Mouse (Mus musculus) liver, embryonic 16.5 days (tissue): Measurements from ENCODE around the gene 4930442H23Rik. TPM values are rescaled to one million over a fixed set of nuclear protein-coding genes. Genes with fewer than 3 reads are reported as not detected.
A peak's percentile ranks its signal among the peaks of the same experiment; 100 is the strongest.

Experiments
- ATAC-seq: fragments of 200-750 bp; cut with Nextera tagmentation; 2 replicates; pipeline ENCODE4 v1.8.0; 2017; ENCODE audit warnings: low read depth, mild to moderate bottlenecking, moderate number of reproducible peaks, moderate library complexity
- H3K27ac ChIP-seq: fragments of 300-500 bp; sonication (generic); 2 replicates; pipeline ENCODE4 v1.5.1; 2014; ENCODE audit warnings: mild to moderate bottlenecking, low read length
- H3K27me3 ChIP-seq: fragments of 300-500 bp; sonication (generic); 2 replicates; pipeline ENCODE4 v1.6.1; 2014; ENCODE audit warnings: low read depth, low read length, mixed read lengths; ENCODE audit not compliant: control insufficient read depth, insufficient read depth
- H3K36me3 ChIP-seq: fragments of 300-500 bp; sonication (generic); 2 replicates; pipeline ENCODE4 v1.6.1; 2014; ENCODE audit warnings: mild to moderate bottlenecking; ENCODE audit not compliant: control insufficient read depth, insufficient read depth
- H3K4me1 ChIP-seq: fragments of 300-500 bp; sonication (generic); 2 replicates; pipeline ENCODE4 v1.6.1; 2014; ENCODE audit warnings: low read depth, low read length, mixed read lengths; ENCODE audit not compliant: control insufficient read depth
- H3K4me2 ChIP-seq: fragments of 300-500 bp; sonication (generic); 2 replicates; pipeline ENCODE4 v1.6.1; 2014; ENCODE audit warnings: low read depth, low read length, mixed read lengths
- H3K4me3 ChIP-seq: fragments of 300-500 bp; sonication (generic); 2 replicates; pipeline ENCODE4 v1.5.1; 2014; ENCODE audit warnings: low read depth, mild to moderate bottlenecking, low read length
- H3K9ac ChIP-seq: fragments of 300-500 bp; sonication (generic); 2 replicates; pipeline ENCODE4 v1.6.1; 2014; ENCODE audit warnings: low read depth, low read length
- H3K9me3 ChIP-seq: fragments of 300-500 bp; sonication (generic); replicated peaks from 2 replicates; pipeline ENCODE4 v1.6.1; 2016; ENCODE audit warnings: low read length; ENCODE audit not compliant: control insufficient read depth
- WGBS: fragments of 180-500 bp; shearing (Covaris S2); extraction: QIAGEN DNeasy Blood & Tissue Kit; methylation state at CpG from one replicate; pipeline ENCODE4 v1.1.7; 2014; ENCODE audit not compliant: insufficient replicate concordance; 5-methylcytosine and 5-hydroxymethylcytosine counted together
- polyA plus RNA-seq: library from polyadenylated mRNA; unstranded; fragments of >200 nt; fragmentation: Nextera tagmentation; extraction: Ambion mirVana; gene quantifications from 2 replicates; pipeline ENCODE4 v1.2.1, GENCODE M21; 2015

The 4930442H23Rik gene
- polyA plus RNA-seq, 1 experiment from 2014 or later = not detected

DNA sequence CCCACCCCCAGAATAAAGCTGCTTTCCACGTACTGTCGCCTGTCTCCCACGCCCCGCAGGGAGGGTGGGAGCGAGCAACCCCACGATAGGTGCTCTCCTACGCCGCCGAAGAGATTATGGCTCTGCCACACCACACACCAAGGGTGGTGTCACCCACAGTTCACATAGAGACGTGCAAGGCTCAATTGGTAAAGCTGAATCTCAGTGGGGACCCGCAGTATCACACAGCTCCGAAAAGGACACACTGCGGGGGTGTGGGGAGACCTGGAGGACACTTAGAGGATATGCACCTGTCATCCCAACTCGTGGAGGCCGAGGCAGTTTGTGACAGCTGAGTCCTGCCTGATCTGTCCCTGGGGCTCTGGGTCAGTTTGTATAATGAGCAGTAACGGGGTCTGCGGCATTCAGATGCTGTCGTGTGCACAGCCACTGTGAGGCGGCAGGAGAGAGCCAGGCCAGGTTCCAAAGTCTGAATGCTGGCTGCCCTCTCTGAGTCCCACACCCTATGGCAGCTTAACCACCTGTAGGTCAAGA, 9.4 kb upstream of the 4930442H23Rik start:
- H3K9me3 ChIP-seq = no peaks in the 10 kb centered on the region
- WGBS = 5% methylated on average over 19 of the region's 19 CpGs
- H3K4me1 ChIP-seq = peaks cover 34% of the 10 kb centered on the region
- peak overlapping the region; percentile 73 for H3K9ac ChIP-seq
- H3K36me3 ChIP-seq = peaks cover 6% of the 10 kb centered on the region
- peak; percentile 2; the same call in 1 of the 2 replicates for ATAC-seq
- H3K4me3 ChIP-seq = peak overlapping the region; percentile 72
- H3K27me3 ChIP-seq = peaks cover 48% of the 10 kb centered on the region
- peak overlapping the region; percentile 91 for H3K4me2 ChIP-seq
- peak overlapping the region; percentile 84 for H3K27ac ChIP-seq

DNA sequence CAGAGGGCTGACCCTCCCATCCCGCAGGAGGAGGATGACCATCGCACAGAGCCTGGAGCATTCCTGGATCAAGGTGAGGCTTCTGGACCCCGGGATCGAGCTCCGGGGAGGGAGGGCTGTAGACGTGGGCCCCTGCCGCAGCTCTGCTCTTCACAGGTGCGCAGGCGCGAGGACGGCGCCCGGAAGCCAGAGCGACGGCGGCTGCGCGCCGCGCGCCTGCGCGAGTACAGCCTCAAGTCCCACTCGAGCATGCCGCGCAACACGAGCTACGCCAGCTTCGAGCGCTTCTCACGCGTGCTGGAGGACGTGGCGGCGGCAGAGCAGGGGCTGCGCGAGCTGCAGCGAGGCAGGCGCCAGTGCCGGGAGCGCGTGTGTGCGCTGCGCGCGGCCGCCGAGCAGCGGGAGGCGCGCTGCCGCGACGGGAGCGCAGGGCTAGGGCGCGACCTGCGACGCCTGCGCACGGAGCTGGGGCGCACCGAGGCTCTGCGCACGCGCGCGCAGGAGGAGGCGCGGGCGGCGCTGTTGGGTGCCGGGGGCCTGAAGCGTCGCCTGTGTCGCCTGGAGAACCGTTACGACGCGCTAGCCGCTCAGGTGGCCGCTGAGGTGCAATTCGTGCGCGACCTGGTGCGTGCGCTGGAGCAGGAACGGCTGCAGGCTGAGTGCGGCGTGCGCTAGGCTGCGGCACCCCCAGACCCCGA, 8.8 kb upstream of the 4930442H23Rik start:
- H3K4me1 ChIP-seq = peaks cover 34% of the 10 kb centered on the region
- 1% methylated on average over 92 of the region's 93 CpGs for WGBS
- H3K36me3 ChIP-seq = peaks cover 6% of the 10 kb centered on the region
- peak overlapping the region; percentile 84 for H3K27ac ChIP-seq
- H3K9ac ChIP-seq = peak overlapping the region; percentile 73
- H3K9me3 ChIP-seq = no peaks in the 10 kb centered on the region
- peak overlapping the region; percentile 72 for H3K4me3 ChIP-seq
- ATAC-seq = peak; percentile 86
- peak overlapping the region; percentile 91 for H3K4me2 ChIP-seq
- peaks cover 46% of the 10 kb centered on the region for H3K27me3 ChIP-seq

DNA sequence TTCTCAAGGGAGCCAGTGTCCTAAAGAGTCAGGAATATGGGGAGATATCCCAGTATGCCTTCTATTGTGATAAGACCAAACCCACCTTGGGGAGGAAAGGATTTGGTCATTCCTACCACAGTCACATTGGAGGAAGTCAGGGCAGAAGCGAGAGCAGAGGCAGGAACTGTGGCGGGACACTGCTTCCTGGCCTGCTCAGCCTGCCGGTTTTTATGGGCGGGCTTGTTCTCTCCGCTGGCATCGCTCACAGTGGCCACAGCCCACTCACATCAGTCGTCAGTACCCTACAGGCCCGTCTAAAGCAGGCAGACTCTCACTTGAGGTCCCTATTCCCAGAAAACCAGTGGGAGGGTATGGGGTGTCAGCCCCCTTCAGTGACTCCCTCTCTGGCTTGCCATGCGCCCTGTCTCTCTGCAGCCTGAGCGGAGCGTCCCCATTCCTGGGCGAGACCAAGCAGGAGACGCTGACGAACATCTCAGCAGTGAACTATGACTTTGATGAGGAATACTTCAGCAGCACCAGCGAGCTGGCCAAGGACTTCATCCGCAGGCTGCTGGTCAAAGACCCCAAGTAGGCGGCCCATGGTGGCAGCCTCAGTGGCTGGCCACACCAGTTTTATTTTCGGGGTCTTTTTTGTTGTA, 7.8 kb upstream of the 4930442H23Rik start:
- peak overlapping the region; percentile 91 for H3K4me2 ChIP-seq
- H3K27ac ChIP-seq = no peak overlapping the region
- WGBS = 60% methylated on average over 18 of the region's 18 CpGs
- peaks cover 6% of the 10 kb centered on the region for H3K36me3 ChIP-seq
- H3K4me3 ChIP-seq = no peak overlapping the region
- peaks cover 34% of the 10 kb centered on the region for H3K4me1 ChIP-seq
- H3K9ac ChIP-seq = no peak overlapping the region
- H3K27me3 ChIP-seq = peaks cover 37% of the 10 kb centered on the region
- no peak for ATAC-seq
- H3K9me3 ChIP-seq = no peaks in the 10 kb centered on the region

DNA sequence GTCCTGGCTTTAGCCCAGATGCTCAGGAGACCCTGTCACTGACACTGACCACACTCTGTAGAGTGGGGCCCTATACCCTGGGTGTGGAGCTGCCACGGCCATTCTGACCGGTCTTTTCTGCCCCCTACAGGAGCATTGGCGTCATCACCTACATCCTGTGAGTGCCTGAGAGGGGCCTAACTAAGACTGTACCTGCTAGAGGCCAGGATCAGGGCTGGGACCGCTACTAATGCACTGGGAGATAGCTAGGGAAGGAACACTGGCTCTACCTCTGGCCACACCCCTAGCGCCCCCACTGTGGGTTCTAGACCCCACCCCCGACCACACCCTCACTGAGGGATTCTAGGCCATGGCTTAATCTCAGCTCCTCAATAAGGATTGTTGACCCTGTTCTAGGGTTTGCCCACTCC, 7.3 kb upstream of the 4930442H23Rik start:
- H3K4me1 ChIP-seq = peaks cover 34% of the 10 kb centered on the region
- no peak overlapping the region for H3K9ac ChIP-seq
- no peak for ATAC-seq
- peaks cover 32% of the 10 kb centered on the region for H3K27me3 ChIP-seq
- no peak overlapping the region for H3K4me3 ChIP-seq
- peaks cover 6% of the 10 kb centered on the region for H3K36me3 ChIP-seq
- no peaks in the 10 kb centered on the region for H3K9me3 ChIP-seq
- H3K4me2 ChIP-seq = no peak overlapping the region
- H3K27ac ChIP-seq = no peak overlapping the region
- WGBS = 24% methylated on average over 6 of the region's 6 CpGs

DNA sequence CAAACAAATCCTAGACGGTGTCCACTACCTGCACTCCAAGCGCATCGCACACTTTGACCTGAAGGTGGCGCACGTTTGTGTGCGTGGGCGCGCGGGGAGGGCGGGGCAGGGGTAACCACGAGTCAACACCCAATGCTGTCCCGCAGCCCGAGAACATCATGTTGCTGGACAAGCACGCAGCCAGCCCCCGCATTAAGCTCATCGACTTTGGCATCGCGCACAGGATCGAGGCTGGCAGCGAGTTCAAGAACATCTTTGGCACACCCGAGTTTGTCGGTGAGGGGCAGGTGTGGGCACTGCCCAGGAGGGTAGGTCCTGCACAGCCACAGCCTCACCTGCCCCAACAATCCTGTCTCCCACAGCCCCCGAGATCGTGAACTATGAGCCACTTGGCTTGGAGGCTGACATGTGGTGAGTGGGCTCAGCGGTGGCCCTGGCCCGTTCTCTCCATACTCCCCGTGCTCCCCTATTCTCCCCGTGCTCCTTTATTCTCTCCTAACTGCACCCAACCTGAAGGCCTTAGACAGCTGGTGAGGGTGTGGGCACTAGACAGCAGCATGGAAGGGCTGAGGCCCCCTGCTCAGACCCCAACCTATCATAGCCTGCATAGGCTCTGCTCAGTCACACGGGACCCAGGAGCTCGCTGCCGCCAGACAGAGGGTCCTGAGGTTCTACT, 6.7 kb upstream of the 4930442H23Rik start:
- no peak overlapping the region; the same call in 1 of the 2 replicates for H3K27ac ChIP-seq
- H3K9me3 ChIP-seq = no peaks in the 10 kb centered on the region
- peaks cover 34% of the 10 kb centered on the region for H3K4me1 ChIP-seq
- peaks cover 6% of the 10 kb centered on the region for H3K36me3 ChIP-seq
- no peak overlapping the region for H3K4me3 ChIP-seq
- 66% methylated on average over 31 of the region's 31 CpGs for WGBS
- no peak for ATAC-seq
- H3K9ac ChIP-seq = no peak overlapping the region
- H3K27me3 ChIP-seq = peaks cover 26% of the 10 kb centered on the region
- H3K4me2 ChIP-seq = no peak overlapping the region

DNA sequence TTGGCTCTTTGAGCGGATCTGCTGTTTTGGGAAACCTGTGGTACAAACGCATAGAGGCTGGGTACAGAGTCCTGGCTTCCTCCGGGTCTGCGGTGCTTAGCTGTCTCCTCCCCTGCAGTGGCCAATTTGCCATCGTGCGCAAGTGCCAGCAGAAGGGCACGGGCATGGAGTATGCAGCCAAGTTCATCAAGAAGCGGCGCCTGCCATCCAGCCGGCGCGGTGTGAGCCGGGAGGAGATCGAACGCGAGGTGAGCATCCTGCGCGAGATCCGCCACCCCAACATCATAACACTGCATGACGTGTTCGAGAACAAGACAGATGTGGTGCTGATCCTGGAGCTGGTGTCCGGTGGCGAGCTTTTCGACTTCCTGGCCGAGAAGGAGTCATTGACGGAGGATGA, 6.2 kb upstream of the 4930442H23Rik start:
- H3K9ac ChIP-seq = no peak overlapping the region
- peaks cover 21% of the 10 kb centered on the region for H3K27me3 ChIP-seq
- peaks cover 34% of the 10 kb centered on the region for H3K4me1 ChIP-seq
- H3K4me2 ChIP-seq = no peak overlapping the region
- 81% methylated on average over 26 of the region's 26 CpGs for WGBS
- no peaks in the 10 kb centered on the region for H3K9me3 ChIP-seq
- ATAC-seq = no peak
- H3K27ac ChIP-seq = no peak overlapping the region
- H3K36me3 ChIP-seq = peaks cover 6% of the 10 kb centered on the region
- H3K4me3 ChIP-seq = no peak overlapping the region

DNA sequence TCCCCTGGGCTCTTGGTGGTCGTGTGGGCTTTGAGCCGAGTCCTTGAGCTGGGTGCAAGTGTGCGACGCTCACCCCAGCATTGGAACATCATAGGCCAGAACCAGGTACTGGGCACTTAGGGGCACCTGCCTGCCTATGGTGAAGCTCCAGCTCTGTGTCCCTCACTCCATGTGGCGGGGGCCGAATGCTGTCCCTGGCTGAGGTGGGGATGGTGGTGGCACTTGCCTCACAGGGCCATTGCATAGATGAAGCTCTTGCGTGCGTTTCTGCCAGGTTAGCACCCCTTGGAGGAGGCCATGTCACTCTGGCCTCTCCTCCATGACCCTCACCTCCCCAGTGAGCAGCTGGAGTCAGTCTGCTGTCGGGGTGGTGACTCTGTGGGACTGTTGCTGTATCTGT, 3.5 kb upstream of the 4930442H23Rik start:
- WGBS = 82% methylated on average over 9 of the region's 9 CpGs
- Histone ChIP-seq H3K4me1 (peaks cover 24% of the 10 kb centered on the region), H3K36me3 (peaks cover 10% of the 10 kb centered on the region), H3K27me3 (no peaks in the 10 kb centered on the region), H3K27ac (no peak overlapping the region), H3K9ac (no peak overlapping the region), H3K9me3 (no peaks in the 10 kb centered on the region), H3K4me2 (no peak overlapping the region), H3K4me3 (no peak overlapping the region)
- no peak for ATAC-seq

DNA sequence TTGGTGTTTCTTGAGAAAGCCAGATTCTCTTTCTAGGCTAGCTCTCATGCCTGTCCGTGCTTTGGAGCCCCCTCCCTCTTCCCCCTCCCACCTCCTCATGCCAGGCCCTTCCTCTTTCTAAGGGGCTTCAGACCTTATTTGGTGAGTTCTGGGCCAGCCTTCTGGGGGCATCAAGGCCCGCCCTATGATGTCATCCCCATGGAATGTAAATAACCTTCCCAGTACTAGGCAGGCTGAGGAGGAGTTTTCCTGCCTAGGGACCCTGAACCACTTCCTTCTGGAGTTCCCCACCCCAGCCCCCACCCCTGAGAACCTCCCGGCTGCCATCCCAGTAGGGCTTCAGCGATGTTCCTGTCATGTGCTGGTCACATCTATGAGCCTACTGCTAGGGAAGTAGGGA, 1.1 kb upstream of the 4930442H23Rik start:
- H3K4me3 ChIP-seq = no peak overlapping the region
- WGBS = 59% methylated on average over 4 of the region's 4 CpGs
- H3K4me2 ChIP-seq = no peak overlapping the region
- no peaks in the 10 kb centered on the region for H3K27me3 ChIP-seq
- H3K36me3 ChIP-seq = peaks cover 28% of the 10 kb centered on the region
- H3K4me1 ChIP-seq = peaks cover 11% of the 10 kb centered on the region
- H3K9me3 ChIP-seq = no peaks in the 10 kb centered on the region
- no peak for ATAC-seq
- no peak overlapping the region for H3K27ac ChIP-seq
- H3K9ac ChIP-seq = no peak overlapping the region
